Mouse (Mus musculus) kidney, embryonic 14.5 days (tissue): ENCODE measurements around the gene Rims4. TPM values are rescaled to one million over a fixed set of nuclear protein-coding genes. Genes with fewer than 3 reads are reported as not detected.
A peak's percentile ranks its signal among the peaks of the same experiment; 100 is the strongest.

Experiments used
- ATAC-seq: fragments of 200-750 bp; cut with Nextera tagmentation; 2 replicates; pipeline ENCODE4 v1.8.0; 2017; ENCODE audit warnings: moderate number of reproducible peaks, mild to moderate bottlenecking, moderate TSS enrichment, moderate library complexity; ENCODE audit not compliant: low FRiP score, low TSS enrichment
- H3K27ac ChIP-seq: fragments of 300-500 bp; sonication (generic); 2 replicates; pipeline ENCODE4 v1.5.1; 2014; ENCODE audit warnings: low read depth, mild to moderate bottlenecking, low read length, moderate library complexity, mixed read lengths
- H3K27me3 ChIP-seq: fragments of 300-500 bp; sonication (generic); 2 replicates; pipeline ENCODE4 v1.6.1; 2014; ENCODE audit warnings: mild to moderate bottlenecking, low read length; ENCODE audit not compliant: control insufficient read depth, insufficient read depth
- H3K36me3 ChIP-seq: fragments of 300-500 bp; sonication (generic); 2 replicates; pipeline ENCODE4 v1.6.1; 2014; ENCODE audit warnings: low read length, mixed read lengths; ENCODE audit not compliant: control insufficient read depth, insufficient read depth
- H3K4me1 ChIP-seq: fragments of 300-500 bp; sonication (generic); 2 replicates; pipeline ENCODE4 v1.6.1; 2014; ENCODE audit warnings: low read length, mixed read lengths; ENCODE audit not compliant: control insufficient read depth, insufficient read depth
- H3K4me2 ChIP-seq: fragments of 300-500 bp; sonication (generic); replicated peaks from 2 replicates; pipeline ENCODE4 v1.6.1; 2014; ENCODE audit warnings: low read depth, mild to moderate bottlenecking, low read length
- H3K4me3 ChIP-seq: fragments of 300-500 bp; sonication (generic); 2 replicates; pipeline ENCODE4 v1.5.1; 2014; ENCODE audit warnings: mild to moderate bottlenecking, low read length
- H3K9ac ChIP-seq: fragments of 300-500 bp; sonication (generic); 2 replicates; pipeline ENCODE4 v1.6.1; 2014; ENCODE audit warnings: low read depth, mild to moderate bottlenecking, low read length, moderate library complexity
- H3K9me3 ChIP-seq: fragments of 300-500 bp; sonication (generic); 2 replicates; pipeline ENCODE4 v1.6.1; 2016; ENCODE audit warnings: low read length; ENCODE audit not compliant: control insufficient read depth
- WGBS: fragments of 180-500 bp; shearing (Covaris S2); extraction: QIAGEN DNeasy Blood & Tissue Kit; methylation state at CpG from one replicate; pipeline ENCODE4 v1.1.7; 2014; 5-methylcytosine and 5-hydroxymethylcytosine counted together
- polyA plus RNA-seq: library from polyadenylated mRNA; unstranded; fragments of >200 nt; fragmentation: Nextera tagmentation; extraction: Ambion mirVana; gene quantifications from 2 replicates; pipeline ENCODE4 v1.2.1, GENCODE M21; 2014

The Rims4 gene
- polyA plus RNA-seq, 1 experiment from 2014 or later: 0.70 TPM

- no peak overlapping the region for H3K4me3 ChIP-seq
- 84% methylated on average over 7 of the region's 7 CpGs for WGBS
These were observed 17.4 kb downstream of the Rims4 start for GRCm38 (mm10) chr2:163901043-163901442.

GRCm38 (mm10) chr2:163899910-163900411 is 18.5 kb downstream of the Rims4 start:
- no peak overlapping the region for H3K9ac ChIP-seq
- no peak overlapping the region for H3K27ac ChIP-seq
- H3K4me1 ChIP-seq: peaks cover 9% of the 10 kb centered on the region; the same call in 1 of the 2 replicates
- no peaks in the 10 kb centered on the region; the same call in 1 of the 2 replicates for H3K27me3 ChIP-seq
- peak; percentile 59; the same call in 1 of the 2 replicates for ATAC-seq
- no peaks in the 10 kb centered on the region for H3K36me3 ChIP-seq
- H3K4me2 ChIP-seq: no peak overlapping the region
- no peaks in the 10 kb centered on the region for H3K9me3 ChIP-seq
- H3K4me3 ChIP-seq: no peak overlapping the region
- 41% methylated on average over 14 of the region's 14 CpGs for WGBS

More at GRCm38 (mm10) chr2:163901043-163901442, 17.4 kb downstream of the Rims4 start:
- H3K27ac ChIP-seq: no peak overlapping the region
- no peaks in the 10 kb centered on the region for H3K36me3 ChIP-seq
- no peaks in the 10 kb centered on the region; the same call in 1 of the 2 replicates for H3K27me3 ChIP-seq
- ATAC-seq: no peak
- H3K9me3 ChIP-seq: no peaks in the 10 kb centered on the region
- 0 out of 2 replicates have a peak, but pooled peaks cover 2% of the 10 kb centered on the region for H3K4me1 ChIP-seq
- H3K9ac ChIP-seq: no peak overlapping the region
- H3K4me2 ChIP-seq: no peak overlapping the region

DNA sequence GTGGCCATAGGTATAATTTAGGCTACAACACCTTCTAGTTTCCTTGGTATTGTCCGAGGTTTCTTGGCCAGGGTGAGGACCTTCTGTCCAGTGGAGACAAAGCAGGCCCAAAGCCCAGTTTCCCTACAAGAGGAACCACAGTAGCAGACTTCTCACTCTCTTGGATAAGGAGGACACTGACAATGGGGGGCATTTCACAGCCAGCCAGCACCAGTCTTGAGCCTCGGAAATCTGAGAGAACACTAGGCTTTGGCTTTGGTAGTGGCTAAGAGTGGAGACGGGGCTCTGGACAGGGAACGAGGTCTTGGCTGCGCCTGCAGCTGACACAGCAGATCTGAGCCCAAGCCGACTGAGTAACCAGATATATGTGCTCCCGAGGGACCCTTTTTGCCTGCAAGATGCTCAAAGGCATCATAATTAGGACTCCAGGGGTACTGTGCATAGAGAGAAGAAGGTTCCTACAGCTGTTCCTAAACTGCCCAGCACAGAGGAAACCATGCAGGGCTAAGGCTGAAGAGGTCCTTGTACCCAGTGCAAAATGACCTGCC is 20.4 kb downstream of the Rims4 start:
- WGBS: 69% methylated on average over 7 of the region's 7 CpGs
- no peak overlapping the region for H3K27ac ChIP-seq
- no peak overlapping the region for H3K4me3 ChIP-seq
- H3K4me2 ChIP-seq: no peak overlapping the region
- H3K4me1 ChIP-seq: peaks cover 9% of the 10 kb centered on the region; the same call in 1 of the 2 replicates
- no peak for ATAC-seq
- H3K27me3 ChIP-seq: no peaks in the 10 kb centered on the region
- H3K9ac ChIP-seq: no peak overlapping the region
- no peaks in the 10 kb centered on the region for H3K36me3 ChIP-seq
- H3K9me3 ChIP-seq: no peaks in the 10 kb centered on the region

- 90% methylated on average over 7 of the region's 7 CpGs for WGBS
- no peak overlapping the region for H3K27ac ChIP-seq
These were observed 21.5 kb downstream of the Rims4 start for GRCm38 (mm10) chr2:163897026-163897425.

GRCm38 (mm10) chr2:163895156-163895555 is 23.3 kb downstream of the Rims4 start:
- no peak overlapping the region for H3K9ac ChIP-seq
- no peaks in the 10 kb centered on the region for H3K27me3 ChIP-seq
- H3K4me3 ChIP-seq: no peak overlapping the region
- no peaks in the 10 kb centered on the region for H3K36me3 ChIP-seq
- ATAC-seq: peak; percentile 72; the same call in 1 of the 2 replicates
- H3K4me1 ChIP-seq: peaks cover 9% of the 10 kb centered on the region; the same call in 1 of the 2 replicates
- H3K4me2 ChIP-seq: no peak overlapping the region
- H3K27ac ChIP-seq: no peak overlapping the region
- WGBS: 45% methylated on average over 2 of the region's 2 CpGs
- H3K9me3 ChIP-seq: no peaks in the 10 kb centered on the region

More at GRCm38 (mm10) chr2:163897026-163897425, 21.5 kb downstream of the Rims4 start:
- H3K36me3 ChIP-seq: no peaks in the 10 kb centered on the region
- no peak for ATAC-seq
- no peaks in the 10 kb centered on the region for H3K9me3 ChIP-seq
- no peaks in the 10 kb centered on the region for H3K27me3 ChIP-seq
- peaks cover 9% of the 10 kb centered on the region; the same call in 1 of the 2 replicates for H3K4me1 ChIP-seq
- H3K4me2 ChIP-seq: no peak overlapping the region
- no peak overlapping the region for H3K9ac ChIP-seq
- no peak overlapping the region for H3K4me3 ChIP-seq

- H3K9me3 ChIP-seq: no peaks in the 10 kb centered on the region
- H3K27ac ChIP-seq: no peak overlapping the region
- H3K27me3 ChIP-seq: no peaks in the 10 kb centered on the region
- H3K9ac ChIP-seq: no peak overlapping the region
- H3K4me2 ChIP-seq: no peak overlapping the region
- no peak for ATAC-seq
- WGBS: 65% methylated on average over 7 of the region's 7 CpGs
- no peak overlapping the region for H3K4me3 ChIP-seq
- H3K4me1 ChIP-seq: peaks cover 7% of the 10 kb centered on the region; the same call in 1 of the 2 replicates
- no peaks in the 10 kb centered on the region for H3K36me3 ChIP-seq
These were observed 24.8 kb downstream of the Rims4 start for GRCm38 (mm10) chr2:163893446-163894370.

DNA sequence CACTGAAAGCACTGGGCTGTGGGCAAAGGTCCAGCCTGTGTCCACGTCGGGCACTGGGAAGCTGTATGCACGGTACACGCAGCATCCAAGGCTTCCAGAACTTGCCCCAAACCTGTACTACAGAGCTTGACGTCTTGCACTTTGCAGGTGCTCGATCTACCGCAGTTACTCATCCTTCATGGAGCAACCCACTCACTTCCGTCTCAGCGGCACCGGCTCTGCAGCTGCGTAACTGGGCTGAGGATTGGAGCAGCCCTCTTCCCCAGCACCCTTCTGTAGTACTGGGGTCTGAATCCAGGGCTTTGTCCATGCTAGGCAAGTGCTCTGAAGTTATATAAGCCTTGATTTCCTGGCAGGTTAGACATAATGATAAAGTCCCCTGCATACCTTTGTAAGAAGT is 27.2 kb downstream of the Rims4 start:
- peaks cover 7% of the 10 kb centered on the region; the same call in 1 of the 2 replicates for H3K4me1 ChIP-seq

DNA sequence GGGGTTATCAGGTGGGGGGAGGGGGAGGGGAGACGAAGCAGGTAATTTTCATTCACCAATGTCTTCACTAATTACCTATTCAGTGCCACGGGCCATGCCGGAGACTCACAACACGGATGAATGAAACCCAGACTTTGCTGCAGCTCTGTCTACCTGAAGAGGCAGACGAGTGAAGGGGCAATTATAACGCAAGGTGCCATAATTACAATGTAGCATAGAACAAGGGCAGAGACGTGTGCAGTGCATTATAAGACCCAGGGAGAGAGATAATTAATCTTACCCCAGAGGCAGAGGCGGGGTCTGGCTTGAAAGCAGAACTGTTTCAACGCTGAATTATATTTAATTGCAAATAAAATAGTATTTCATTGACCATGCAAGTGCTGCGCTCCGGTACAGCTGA is 27.9 kb downstream of the Rims4 start:
- H3K4me2 ChIP-seq: no peak overlapping the region
- H3K27ac ChIP-seq: no peak overlapping the region
- ATAC-seq: no peak
- 71% methylated on average over 11 of the region's 11 CpGs for WGBS
- no peaks in the 10 kb centered on the region for H3K9me3 ChIP-seq
- no peak overlapping the region for H3K9ac ChIP-seq
- no peaks in the 10 kb centered on the region for H3K27me3 ChIP-seq
- peaks cover 4% of the 10 kb centered on the region; the same call in 1 of the 2 replicates for H3K4me1 ChIP-seq
- H3K36me3 ChIP-seq: no peaks in the 10 kb centered on the region
- no peak overlapping the region for H3K4me3 ChIP-seq

More for the DNA sequence above, 27.2 kb downstream of the Rims4 start:
- no peak overlapping the region for H3K27ac ChIP-seq
- no peaks in the 10 kb centered on the region for H3K9me3 ChIP-seq
- H3K4me2 ChIP-seq: no peak overlapping the region
- no peaks in the 10 kb centered on the region for H3K27me3 ChIP-seq
- H3K36me3 ChIP-seq: no peaks in the 10 kb centered on the region
- no peak overlapping the region for H3K4me3 ChIP-seq
- 95% methylated on average over 11 of the region's 11 CpGs for WGBS
- no peak overlapping the region for H3K9ac ChIP-seq
- no peak for ATAC-seq
